Mouse (Mus musculus) bone marrow, adult 2 months (tissue): ENCODE results near the gene Itpk1.

Source experiments
- CTCF ChIP-seq: fragments of 200-500 bp; IDR thresholded peaks from 2 replicates; pipeline ENCODE4 v1.5.1; 2011; ENCODE audit warnings: low read length, control low read depth; ENCODE audit not compliant: control insufficient read depth, insufficient read depth
- POLR2A ChIP-seq: fragments of 200-500 bp; IDR thresholded peaks from 2 replicates; pipeline ENCODE4 v1.6.1; 2011; ENCODE audit warnings: low read depth, mild to moderate bottlenecking, control low read depth, low read length, borderline replicate concordance; ENCODE audit not compliant: control insufficient read depth

GRCm38 (mm10) chr12:102698089-102698684 lies 6.5 kb downstream of the Itpk1 start:
- TF ChIP-seq CTCF (no peak), POLR2A (no peak)
